Mouse (Mus musculus) Muller cell, postnatal 12 days (primary cell): ENCODE measurements around the gene Ppp1r16b.
A peak's percentile ranks its signal among the peaks of the same experiment; 100 is the strongest.
"Not testable (repeated sequence)": the region's sequence is repeated elsewhere in the genome, so short reads cannot be mapped to it uniquely, and the experiment has no call there.

ENCODE experiments used
- DNase-seq: peaks from one replicate; pipeline ENCODE4 v3.0.0-alpha.2; 2015; ENCODE audit errors: inconsistent ontology term

The Ppp1r16b gene

GRCm38 (mm10) chr2:158722135-158722534 is 56.9 kb downstream of the Ppp1r16b start:
- DNase-seq, result no peak

- no peak for DNase-seq
These were observed 57.9 kb downstream of the Ppp1r16b start for GRCm38 (mm10) chr2:158722991-158723551.

GRCm38 (mm10) chr2:158723806-158724205 is 58.6 kb downstream of the Ppp1r16b start:
- no peak for DNase-seq

GRCm38 (mm10) chr2:158726252-158726651 is 61.1 kb downstream of the Ppp1r16b start:
- DNase-seq, result no peak

GRCm38 (mm10) chr2:158728061-158728815 is 63.0 kb downstream of the Ppp1r16b start:
- no peak for DNase-seq

GRCm38 (mm10) chr2:158730896-158731295 is 65.7 kb downstream of the Ppp1r16b start:
- DNase-seq, result peak; percentile 93

- DNase-seq, result no peak
These were observed 67.3 kb downstream of the Ppp1r16b start for GRCm38 (mm10) chr2:158732521-158732920.

- no peak for DNase-seq
These were observed 67.9 kb downstream of the Ppp1r16b start for GRCm38 (mm10) chr2:158733136-158733535.

- DNase-seq, result no peak
These were observed 68.7 kb downstream of the Ppp1r16b start for GRCm38 (mm10) chr2:158733914-158734313.

- DNase-seq, result no peak
These were observed 69.4 kb downstream of the Ppp1r16b start for GRCm38 (mm10) chr2:158734500-158735152.

- DNase-seq, result no peak
These were observed 70.1 kb downstream of the Ppp1r16b start for GRCm38 (mm10) chr2:158735340-158735739.

GRCm38 (mm10) chr2:158736247-158736646 is 71.0 kb downstream of the Ppp1r16b start:
- not testable (repeated sequence) for DNase-seq

- DNase-seq, result no peak
These were observed 73.4 kb downstream of the Ppp1r16b start for GRCm38 (mm10) chr2:158738591-158738990.

GRCm38 (mm10) chr2:158739113-158739512 is 73.9 kb downstream of the Ppp1r16b start:
- DNase-seq, result no peak

GRCm38 (mm10) chr2:158741011-158741501 is 75.9 kb downstream of the Ppp1r16b start:
- DNase-seq, result peak; percentile 39

- no peak for DNase-seq
These were observed 77.2 kb downstream of the Ppp1r16b start for GRCm38 (mm10) chr2:158742431-158742830.

GRCm38 (mm10) chr2:158743518-158744141 is 78.4 kb downstream of the Ppp1r16b start:
- DNase-seq, result no peak

- DNase-seq, result peak; percentile 47
These were observed 79.9 kb downstream of the Ppp1r16b start for GRCm38 (mm10) chr2:158745049-158745482.

- DNase-seq, result no peak
These were observed 81.0 kb downstream of the Ppp1r16b start for GRCm38 (mm10) chr2:158746164-158746563.

GRCm38 (mm10) chr2:158749366-158749765 is 84.2 kb downstream of the Ppp1r16b start:
- no peak for DNase-seq

- DNase-seq, result no peak
These were observed 95.0 kb downstream of the Ppp1r16b start for GRCm38 (mm10) chr2:158760231-158760630.

- no peak for DNase-seq
These were observed 97.1 kb downstream of the Ppp1r16b start for GRCm38 (mm10) chr2:158762339-158762738.
